Mouse (Mus musculus): ENCODE results near the gene Btbd9.

Btbd9 gene

DNA sequence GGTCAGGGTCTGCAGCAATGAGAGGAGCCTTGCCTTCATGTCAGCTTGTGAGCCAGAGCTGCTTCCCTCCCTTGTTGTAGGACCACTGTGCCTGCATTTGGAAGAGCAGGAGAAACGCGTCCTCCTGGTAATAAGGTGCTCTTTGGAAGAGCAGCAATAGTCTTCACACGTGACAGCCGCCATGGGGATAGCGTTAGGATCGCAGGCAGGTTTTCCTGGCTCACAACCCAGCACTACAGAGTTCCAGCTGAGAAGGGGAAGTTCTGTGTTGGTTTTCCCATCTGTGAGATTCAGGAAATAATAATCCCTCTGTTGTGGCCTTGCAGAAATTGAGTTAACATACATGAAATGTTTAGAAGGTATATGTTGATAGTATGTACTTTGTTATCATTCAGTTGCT lies 392.7 kb downstream of the Btbd9 start:
- no peak for DNase-seq (ENCODE audit: low read depth, low spot score)

DNA sequence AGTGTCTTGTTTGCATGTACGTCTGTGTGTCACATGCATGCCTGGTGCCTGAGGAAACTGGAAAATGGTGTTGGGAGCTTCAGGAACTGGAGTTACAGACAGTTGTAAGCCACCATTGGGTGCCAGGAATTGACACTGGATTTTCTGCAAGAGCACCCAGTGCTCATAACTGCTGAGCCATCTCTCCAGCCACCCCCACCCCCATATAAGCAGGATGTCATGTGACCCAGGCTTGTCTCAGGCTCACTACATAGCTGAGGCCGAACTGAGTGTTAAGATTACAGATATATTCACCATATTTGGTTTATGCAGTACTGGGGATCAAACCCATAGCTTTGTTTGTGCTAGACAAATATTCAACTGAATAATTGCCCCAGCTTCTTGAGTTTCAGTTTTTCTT lies 394.2 kb downstream of the Btbd9 start:
- DNase-seq (ENCODE audit: low read depth, low spot score): no peak

DNA sequence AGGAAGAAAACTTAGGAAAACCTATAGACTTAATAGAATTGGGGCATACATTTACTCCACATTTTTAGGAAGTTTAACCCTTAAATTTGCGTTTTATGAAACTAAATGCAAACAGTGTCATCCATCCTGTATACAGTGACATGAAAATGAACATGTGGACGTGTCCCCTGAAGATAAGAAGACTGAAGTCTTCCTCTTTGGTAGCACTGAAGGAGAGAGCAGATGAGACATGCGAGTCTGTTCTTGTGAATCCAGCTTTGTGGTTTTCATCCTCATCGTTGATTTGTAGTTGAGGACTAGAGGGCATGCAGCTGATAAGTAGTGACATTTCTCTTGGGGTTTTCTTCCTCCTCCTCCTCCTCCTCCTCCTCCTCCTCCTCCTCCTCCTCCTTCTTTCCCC lies 394.7 kb downstream of the Btbd9 start:
- no peak for DNase-seq (ENCODE audit: low read depth, low spot score)

DNA sequence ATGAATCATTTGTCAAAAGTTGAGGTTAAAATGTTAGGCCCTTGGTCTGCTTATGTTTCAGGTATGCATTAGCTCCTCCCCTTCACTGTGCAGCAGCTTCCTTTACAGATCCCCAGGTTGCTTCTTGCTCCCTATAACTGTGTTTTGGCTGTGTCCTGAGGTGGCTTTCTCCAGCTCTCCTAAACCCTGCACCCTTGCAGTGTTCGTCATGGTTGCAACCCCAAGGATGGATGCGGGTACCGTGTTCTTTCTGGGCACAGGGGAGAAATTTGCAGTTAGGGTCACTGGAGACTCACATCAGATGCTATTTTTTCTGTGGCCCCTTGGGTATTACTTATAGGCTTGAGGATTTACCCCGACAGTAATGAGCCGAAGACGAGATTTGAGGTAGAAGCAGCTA lies 396.1 kb downstream of the Btbd9 start:
- DNase-seq (ENCODE audit: low read depth, low spot score): no peak

DNA sequence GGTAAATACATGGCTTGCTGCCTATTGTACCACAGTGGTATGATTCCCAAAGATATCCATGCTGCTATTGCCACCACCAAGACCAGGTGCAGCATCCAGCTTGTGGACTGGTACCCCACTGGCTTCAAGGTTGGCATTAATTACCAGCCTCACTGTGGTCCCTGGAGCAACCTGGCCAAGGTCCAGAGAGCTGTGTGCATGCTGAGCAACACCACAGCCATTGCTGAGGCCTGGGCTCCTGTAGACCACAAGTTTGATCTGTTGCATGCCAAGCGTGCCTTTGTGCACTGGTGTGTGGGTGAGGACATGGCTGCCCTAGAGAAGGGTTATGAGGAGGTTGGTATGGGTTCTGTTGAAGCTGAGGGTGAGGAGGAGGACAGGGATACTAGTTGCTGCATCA lies 397.9 kb downstream of the Btbd9 start:
- DNase-seq (ENCODE audit: low read depth, low spot score): no peak

DNA sequence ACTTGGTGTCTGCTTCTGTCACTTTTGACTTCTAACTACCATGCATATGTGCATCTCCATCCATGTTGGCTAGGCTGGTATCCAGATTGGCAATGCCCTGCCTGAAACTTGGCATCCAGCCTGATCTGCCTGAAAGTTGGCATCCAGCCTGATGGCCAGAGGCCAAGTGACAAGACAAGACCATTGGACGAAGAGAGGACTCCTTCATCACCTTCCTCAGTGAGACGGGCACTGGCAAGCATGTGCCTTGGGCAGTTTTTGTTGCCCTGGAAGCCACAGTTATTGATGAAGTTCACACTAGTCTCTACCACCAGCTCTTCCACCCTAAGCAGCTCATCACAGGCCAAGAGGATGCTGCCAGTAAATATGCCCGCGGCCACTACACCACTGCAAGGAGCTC lies 398.9 kb downstream of the Btbd9 start:
- no peak for DNase-seq (ENCODE audit: low read depth, low spot score)

All from retina, postnatal 7 days (tissue).